Mouse (Mus musculus): ENCODE data around the gene Col11a2. TPM values are rescaled to one million over a fixed set of nuclear protein-coding genes. Genes with fewer than 3 reads are reported as not detected.

The Col11a2 gene
- polyA plus RNA-seq, 1 experiment from 2014 or later = 1.4 TPM

DNA sequence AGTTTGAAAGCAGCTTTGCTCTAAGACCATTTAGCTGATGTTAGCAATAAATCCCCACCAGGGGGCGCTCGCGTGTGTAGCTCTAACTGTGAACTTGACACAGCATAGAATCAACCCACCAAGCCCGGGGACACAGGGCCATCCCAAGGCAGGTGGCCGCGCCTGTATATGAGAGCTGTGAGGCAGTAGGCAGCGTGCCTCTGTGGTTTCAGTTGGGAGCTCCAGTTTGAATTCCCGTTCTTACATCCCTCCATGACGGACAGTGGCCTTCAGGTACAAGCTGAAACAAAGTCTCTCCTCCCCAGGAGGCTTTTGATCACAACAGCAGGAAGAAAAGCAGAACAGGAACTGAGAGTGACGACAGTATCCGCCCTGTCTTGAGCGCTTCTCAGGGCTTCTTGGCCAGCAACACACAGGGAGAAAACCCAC, 62.4 kb downstream of the Col11a2 start:
- Histone ChIP-seq H3K9ac (ENCODE audit: low read length) (no peak overlapping the region; the same call in 1 of the 2 replicates), H3K27ac (ENCODE audit: low read depth, low read length) (no peak overlapping the region), H3K9me3 (ENCODE audit: control insufficient read depth, low read length) (no peaks in the 10 kb centered on the region), H3K4me3 (ENCODE audit: low read depth, low read length) (no peak overlapping the region), H3K4me2 (peak overlapping the region; percentile 12; the same call in 1 of the 2 replicates), H3K36me3 (ENCODE audit: control insufficient read depth, insufficient read depth, low read length) (no peaks in the 10 kb centered on the region), H3K4me1 (ENCODE audit: control insufficient read depth, insufficient read depth, low read length) (no peaks in the 10 kb centered on the region; the same call in 1 of the 2 replicates), H3K27me3 (ENCODE audit: control insufficient read depth, insufficient read depth, low read length) (no peaks in the 10 kb centered on the region)
- ATAC-seq (ENCODE audit: low FRiP score) (peak; percentile 80; the same call in 1 of the 2 replicates), DNase-seq (ENCODE audit: low spot score, missing footprints) (peak; percentile 100)
- WGBS = 11% methylated on average over 12 of the region's 12 CpGs

GRCm38 (mm10) chr17:34102831-34103230, 63.6 kb downstream of the Col11a2 start:
- no peaks in the 10 kb centered on the region for H3K27me3 ChIP-seq (ENCODE audit: control insufficient read depth, insufficient read depth, low read length)
- no peak overlapping the region for H3K4me3 ChIP-seq (ENCODE audit: low read depth, low read length)
- no peak overlapping the region for H3K4me2 ChIP-seq
- WGBS = 82% methylated on average over 6 of the region's 6 CpGs
- H3K9ac ChIP-seq (ENCODE audit: low read length) = no peak overlapping the region
- DNase-seq (ENCODE audit: low spot score, missing footprints) (no peak), ATAC-seq (ENCODE audit: low FRiP score) (no peak)
- no peak overlapping the region for H3K27ac ChIP-seq (ENCODE audit: low read depth, low read length)
- H3K36me3 ChIP-seq (ENCODE audit: control insufficient read depth, insufficient read depth, low read length) = no peaks in the 10 kb centered on the region
- no peaks in the 10 kb centered on the region for H3K9me3 ChIP-seq (ENCODE audit: control insufficient read depth, low read length)
- no peaks in the 10 kb centered on the region; the same call in 1 of the 2 replicates for H3K4me1 ChIP-seq (ENCODE audit: control insufficient read depth, insufficient read depth, low read length)

DNA sequence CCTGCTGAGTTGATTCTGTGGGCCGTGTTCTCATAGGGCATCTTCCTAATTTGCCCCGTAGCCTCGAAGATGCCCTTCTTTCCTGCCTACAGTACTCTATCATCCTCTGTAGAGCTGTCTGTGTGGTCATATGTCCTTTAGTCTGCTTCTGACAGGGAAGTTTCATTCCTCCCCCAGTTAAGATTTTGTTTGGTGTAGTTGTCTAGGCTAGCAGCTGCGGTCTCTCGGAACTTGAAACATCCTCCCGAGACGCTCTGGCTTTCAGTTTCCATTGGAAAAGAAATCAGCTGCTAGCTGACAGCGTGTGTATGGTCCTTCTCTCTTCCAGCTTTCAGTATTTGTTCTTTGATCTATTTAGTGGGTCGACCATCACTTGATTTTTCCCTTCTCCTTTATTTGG, 65.6 kb downstream of the Col11a2 start:
- ATAC-seq (ENCODE audit: low FRiP score) (no peak), DNase-seq (ENCODE audit: low spot score, missing footprints) (no peak)
- Histone ChIP-seq H3K4me2 (no peak overlapping the region), H3K27me3 (ENCODE audit: control insufficient read depth, insufficient read depth, low read length) (no peaks in the 10 kb centered on the region), H3K4me1 (ENCODE audit: control insufficient read depth, insufficient read depth, low read length) (no peaks in the 10 kb centered on the region; the same call in 1 of the 2 replicates), H3K9ac (ENCODE audit: low read length) (no peak overlapping the region), H3K9me3 (ENCODE audit: control insufficient read depth, low read length) (no peaks in the 10 kb centered on the region), H3K36me3 (ENCODE audit: control insufficient read depth, insufficient read depth, low read length) (0 out of 2 replicates have a peak, but pooled peaks cover 2% of the 10 kb centered on the region), H3K4me3 (ENCODE audit: low read depth, low read length) (no peak overlapping the region), H3K27ac (ENCODE audit: low read depth, low read length) (no peak overlapping the region)
- WGBS = 89% methylated on average over 9 of the region's 9 CpGs

GRCm38 (mm10) chr17:34106555-34106954, 67.3 kb downstream of the Col11a2 start:
- Histone ChIP-seq H3K4me2 (no peak overlapping the region), H3K9me3 (ENCODE audit: control insufficient read depth, low read length) (no peaks in the 10 kb centered on the region), H3K4me1 (ENCODE audit: control insufficient read depth, insufficient read depth, low read length) (no peaks in the 10 kb centered on the region; the same call in 1 of the 2 replicates), H3K27ac (ENCODE audit: low read depth, low read length) (no peak overlapping the region), H3K36me3 (ENCODE audit: control insufficient read depth, insufficient read depth, low read length) (0 out of 2 replicates have a peak, but pooled peaks cover 2% of the 10 kb centered on the region), H3K9ac (ENCODE audit: low read length) (no peak overlapping the region), H3K4me3 (ENCODE audit: low read depth, low read length) (no peak overlapping the region), H3K27me3 (ENCODE audit: control insufficient read depth, insufficient read depth, low read length) (no peaks in the 10 kb centered on the region)
- ATAC-seq (ENCODE audit: low FRiP score) = no peak
- DNase-seq (ENCODE audit: low spot score, missing footprints) = peak; percentile 77
- WGBS = 85% methylated on average over 7 of the region's 7 CpGs

DNA sequence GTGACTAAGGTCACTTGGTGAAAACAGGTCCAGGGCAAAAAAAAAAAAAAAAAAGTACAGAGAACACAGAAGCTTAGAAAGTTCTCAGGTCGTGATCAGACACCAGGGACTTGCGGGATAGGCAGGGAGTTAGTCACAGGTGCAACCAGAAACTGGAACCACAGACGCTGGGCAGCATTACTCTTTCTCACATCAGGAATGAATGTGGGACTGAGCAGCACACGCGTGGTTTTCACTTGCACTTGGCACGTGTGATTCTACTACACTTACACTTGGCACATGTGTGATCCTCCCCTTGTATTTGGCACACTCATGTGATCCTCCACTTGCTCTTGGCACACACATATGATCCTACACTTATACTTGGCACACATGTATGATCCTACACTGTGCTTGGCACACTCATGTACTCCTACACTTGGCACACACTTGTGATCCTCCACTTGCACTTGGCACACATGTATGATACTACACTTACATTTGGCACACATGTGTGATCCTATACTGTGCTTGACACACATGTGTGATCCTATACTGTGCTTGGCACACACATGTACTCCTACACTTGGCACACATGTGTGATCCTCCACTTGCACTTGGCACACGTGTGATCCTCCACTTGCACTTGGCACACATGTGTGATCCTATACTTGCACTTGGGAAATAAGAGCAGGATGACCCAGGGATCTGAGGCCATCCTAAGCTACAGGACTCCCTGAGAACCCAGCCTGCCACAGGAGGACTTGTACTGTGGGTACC, 68.1 kb downstream of the Col11a2 start:
- WGBS = 87% methylated on average over 7 of the region's 7 CpGs

GRCm38 (mm10) chr17:34108460-34108859, 69.2 kb downstream of the Col11a2 start:
- Histone ChIP-seq H3K9ac (ENCODE audit: low read length) (no peak overlapping the region), H3K4me3 (ENCODE audit: low read depth, low read length) (no peak overlapping the region), H3K27ac (ENCODE audit: low read depth, low read length) (no peak overlapping the region), H3K36me3 (ENCODE audit: control insufficient read depth, insufficient read depth, low read length) (peaks cover 16% of the 10 kb centered on the region), H3K27me3 (ENCODE audit: control insufficient read depth, insufficient read depth, low read length) (no peaks in the 10 kb centered on the region), H3K9me3 (ENCODE audit: control insufficient read depth, low read length) (no peaks in the 10 kb centered on the region), H3K4me1 (ENCODE audit: control insufficient read depth, insufficient read depth, low read length) (no peaks in the 10 kb centered on the region), H3K4me2 (no peak overlapping the region)
- DNase-seq (ENCODE audit: low spot score, missing footprints) = peak; percentile 85
- 87% methylated on average over 5 of the region's 6 CpGs for WGBS
- no peak for ATAC-seq (ENCODE audit: low FRiP score)

More for the DNA sequence above, 68.1 kb downstream of the Col11a2 start:
- no peak overlapping the region for H3K4me3 ChIP-seq (ENCODE audit: low read depth, low read length)
- no peak overlapping the region for H3K9ac ChIP-seq (ENCODE audit: low read length)
- no peaks in the 10 kb centered on the region for H3K27me3 ChIP-seq (ENCODE audit: control insufficient read depth, insufficient read depth, low read length)
- H3K9me3 ChIP-seq (ENCODE audit: control insufficient read depth, low read length) = no peaks in the 10 kb centered on the region
- DNase-seq (ENCODE audit: low spot score, missing footprints) (no peak), ATAC-seq (ENCODE audit: low FRiP score) (no peak)
- peaks cover 5% of the 10 kb centered on the region; the same call in 1 of the 2 replicates for H3K36me3 ChIP-seq (ENCODE audit: control insufficient read depth, insufficient read depth, low read length)
- no peak overlapping the region for H3K4me2 ChIP-seq
- no peak overlapping the region for H3K27ac ChIP-seq (ENCODE audit: low read depth, low read length)
- H3K4me1 ChIP-seq (ENCODE audit: control insufficient read depth, insufficient read depth, low read length) = no peaks in the 10 kb centered on the region

- peak; percentile 84 for DNase-seq (ENCODE audit: low spot score, missing footprints)
- Histone ChIP-seq H3K27ac (ENCODE audit: low read depth, low read length) (no peak overlapping the region), H3K9ac (ENCODE audit: low read length) (no peak overlapping the region), H3K27me3 (ENCODE audit: control insufficient read depth, insufficient read depth, low read length) (no peaks in the 10 kb centered on the region), H3K4me2 (no peak overlapping the region), H3K4me3 (ENCODE audit: low read depth, low read length) (no peak overlapping the region), H3K36me3 (ENCODE audit: control insufficient read depth, insufficient read depth, low read length) (peaks cover 24% of the 10 kb centered on the region), H3K4me1 (ENCODE audit: control insufficient read depth, insufficient read depth, low read length) (no peaks in the 10 kb centered on the region), H3K9me3 (ENCODE audit: control insufficient read depth, low read length) (no peaks in the 10 kb centered on the region)
- 0 out of 2 replicates have a peak, but pooled peaks have one; percentile 24 for ATAC-seq (ENCODE audit: low FRiP score)
- 84% methylated on average over 14 of the region's 14 CpGs for whole genome bisulfite sequencing
These were observed 70.0 kb downstream of the Col11a2 start for GRCm38 (mm10) chr17:34109038-34109805.

DNA sequence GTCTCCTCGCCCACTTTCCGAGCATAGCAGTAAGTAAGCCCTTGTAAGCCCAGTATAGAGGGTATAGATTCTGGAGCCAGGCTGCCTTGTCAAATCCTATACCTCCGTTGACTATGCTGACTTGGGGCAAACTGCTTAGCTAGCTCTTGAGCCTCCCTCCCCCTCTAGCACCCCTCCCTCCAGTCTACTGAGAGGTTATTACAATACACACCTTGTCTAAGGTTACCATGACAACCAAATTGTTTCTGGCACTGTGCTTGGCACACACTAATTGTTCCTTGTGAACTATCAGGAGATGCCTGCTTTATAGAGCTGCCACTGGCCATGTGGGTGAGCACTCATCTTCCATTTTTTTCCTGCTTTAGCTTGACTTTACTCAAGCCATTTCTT, 70.6 kb downstream of the Col11a2 start:
- Histone ChIP-seq H3K9me3 (ENCODE audit: control insufficient read depth, low read length) (no peaks in the 10 kb centered on the region), H3K36me3 (ENCODE audit: control insufficient read depth, insufficient read depth, low read length) (peaks cover 27% of the 10 kb centered on the region), H3K27ac (ENCODE audit: low read depth, low read length) (no peak overlapping the region), H3K4me2 (no peak overlapping the region), H3K9ac (ENCODE audit: low read length) (no peak overlapping the region), H3K27me3 (ENCODE audit: control insufficient read depth, insufficient read depth, low read length) (no peaks in the 10 kb centered on the region), H3K4me1 (ENCODE audit: control insufficient read depth, insufficient read depth, low read length) (no peaks in the 10 kb centered on the region), H3K4me3 (ENCODE audit: low read depth, low read length) (no peak overlapping the region)
- 69% methylated on average over 3 of the region's 3 CpGs for WGBS
- peak; percentile 85 for DNase-seq (ENCODE audit: low spot score, missing footprints)
- ATAC-seq (ENCODE audit: low FRiP score) = peak; percentile 33; the same call in 1 of the 2 replicates

GRCm38 (mm10) chr17:34110309-34110708, 71.1 kb downstream of the Col11a2 start:
- peak; percentile 85 for DNase-seq (ENCODE audit: low spot score, missing footprints)
- Histone ChIP-seq H3K9me3 (ENCODE audit: control insufficient read depth, low read length) (no peaks in the 10 kb centered on the region), H3K27ac (ENCODE audit: low read depth, low read length) (no peak overlapping the region), H3K27me3 (ENCODE audit: control insufficient read depth, insufficient read depth, low read length) (no peaks in the 10 kb centered on the region), H3K4me1 (ENCODE audit: control insufficient read depth, insufficient read depth, low read length) (no peaks in the 10 kb centered on the region), H3K36me3 (ENCODE audit: control insufficient read depth, insufficient read depth, low read length) (peaks cover 33% of the 10 kb centered on the region), H3K4me3 (ENCODE audit: low read depth, low read length) (no peak overlapping the region), H3K4me2 (no peak overlapping the region), H3K9ac (ENCODE audit: low read length) (no peak overlapping the region)
- 70% methylated on average over 8 of the region's 8 CpGs for WGBS
- ATAC-seq (ENCODE audit: low FRiP score) = no peak

Data from midbrain, embryonic 11.5 days (tissue).